Mouse (Mus musculus): ENCODE measurements around the gene Rad23b.

DNA sequence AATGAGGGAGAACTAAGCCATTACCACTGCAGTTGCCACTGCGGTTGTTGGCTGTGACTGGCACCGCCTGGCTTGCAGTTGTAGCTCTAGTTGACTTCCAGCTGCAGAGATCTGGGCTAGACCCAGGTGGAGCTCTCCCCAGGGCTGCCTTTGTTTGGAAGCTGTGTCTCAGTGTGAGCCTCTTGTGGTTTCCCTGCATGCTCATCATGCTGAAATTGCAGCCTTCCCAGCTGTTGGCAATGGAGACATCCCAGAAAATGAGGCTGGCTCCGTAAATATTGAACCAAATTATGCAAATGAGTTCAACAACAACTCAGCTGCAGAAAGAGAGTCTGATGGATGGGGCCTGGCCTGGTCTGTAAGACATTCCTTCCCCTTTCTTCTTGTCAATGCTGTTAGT lies 66.0 kb downstream of the Rad23b start:
- TF ChIP-seq CTCF (IDR thresholded peaks at IDR 0.05; ENCODE audit: low read depth) = no peak
- TF ChIP-seq EP300 (IDR thresholded peaks at IDR 0.05; ENCODE audit: low read depth) = no peak
